Mouse (Mus musculus) heart, adult 2 months (tissue): ENCODE results near the gene Agpat2. TPM values are rescaled to one million over a fixed set of nuclear protein-coding genes. Genes with fewer than 3 reads are reported as not detected.

Source experiments
- DNase-seq, 2 experiments: peaks; one replicate each; pipeline ENCODE4 v3.0.0; 2021
- H3K27ac ChIP-seq: fragments of 200-600 bp; 2 replicates; pipeline ENCODE4 v1.8.1; 2022
- H3K27me3 ChIP-seq: fragments of 200-500 bp; 2 replicates; pipeline ENCODE4 v1.6.1; 2012; ENCODE audit warnings: mild to moderate bottlenecking, low read length, inconsistent platforms, mixed read lengths; ENCODE audit not compliant: control insufficient read depth, insufficient read depth
- H3K36me3 ChIP-seq: fragments of 200-500 bp; 2 replicates; pipeline ENCODE4 v1.6.1; 2012; ENCODE audit warnings: low read length, inconsistent platforms; ENCODE audit not compliant: control insufficient read depth, insufficient read depth
- H3K4me1 ChIP-seq: fragments of 200-500 bp; 2 replicates; pipeline ENCODE4 v1.6.1; 2011; ENCODE audit warnings: low read length; ENCODE audit not compliant: control insufficient read depth, insufficient read depth
- H3K4me3 ChIP-seq: fragments of 200-600 bp; 2 replicates; pipeline ENCODE4 v1.8.1; 2022
- H3K79me2 ChIP-seq: fragments of 200-500 bp; replicated peaks from 2 replicates; pipeline ENCODE4 v1.6.1; 2012; ENCODE audit warnings: mild to moderate bottlenecking, inconsistent platforms, low read length, moderate library complexity, mixed read lengths; ENCODE audit not compliant: control insufficient read depth, insufficient read depth
- H3K9ac ChIP-seq: fragments of 200-500 bp; 2 replicates; pipeline ENCODE4 v1.6.1; 2012; ENCODE audit warnings: low read depth, mild to moderate bottlenecking, control low read depth, inconsistent platforms, low read length, mixed read lengths
- CTCF ChIP-seq: fragments of 200-600 bp; IDR thresholded peaks from 2 replicates; pipeline ENCODE4 v1.8.1; 2022; ENCODE audit warnings: antibody characterized with exemption, mild to moderate bottlenecking, moderate library complexity
- EP300 ChIP-seq: fragments of 200-500 bp; IDR thresholded peaks from 2 replicates; pipeline ENCODE4 v1.6.1; 2011; ENCODE audit warnings: low read depth, low read length, control low read depth; ENCODE audit not compliant: insufficient read depth
- POLR2A ChIP-seq: fragments of 200-500 bp; IDR thresholded peaks from 2 replicates; pipeline ENCODE4 v1.6.1; 2011; ENCODE audit warnings: mild to moderate bottlenecking, low read depth, low read length, control low read depth; ENCODE audit not compliant: insufficient read depth
- WGBS: fragments of 180-500 bp; shearing (Covaris S2); methylation state at CpG from one replicate; pipeline ENCODE4 v1.1.7; 2018; 5-methylcytosine and 5-hydroxymethylcytosine counted together
- intact Hi-C: fragments of 180-260 bp; cut with DNase I; formaldehyde crosslinking; loops from one replicate; pipeline ENCODE4 v1.15.1; 2025
- polyA plus RNA-seq: library from polyadenylated mRNA; depleted of rRNA; stranded (reverse); fragments of >200 nt; gene quantifications from 2 replicates; pipeline ENCODE4 v1.2.3, GENCODE M21; 2012
- total RNA-seq, 2 experiments: library from RNA; stranded (reverse); gene quantifications; 2 replicates each; pipeline ENCODE4 v1.2.3; 2021

Gene Agpat2
- total and polyA plus RNA-seq, 3 experiments: 52.8 to 142 (median 59.2) TPM

DNA sequence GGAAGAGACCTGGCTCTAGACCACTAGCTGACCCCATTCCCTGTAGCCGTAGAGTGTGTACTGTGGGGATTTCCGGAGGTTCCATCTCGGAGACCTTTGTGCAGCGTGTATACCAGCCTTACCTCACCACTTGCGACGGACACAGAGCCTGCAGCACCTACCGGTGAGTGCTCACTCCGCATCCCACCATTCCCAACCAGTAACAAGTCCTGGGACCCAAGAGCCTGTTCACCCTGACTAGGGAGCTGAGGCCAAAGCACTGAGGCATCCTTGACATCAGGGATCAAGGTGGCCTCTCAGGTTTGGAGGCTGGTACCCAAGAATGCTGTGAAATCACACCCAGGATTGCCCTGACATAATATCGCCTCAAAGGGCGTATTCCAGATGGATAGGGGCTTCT, 14.9 kb downstream of the Agpat2 start:
- no peaks in the 10 kb centered on the region; the same call in 1 of the 2 replicates for H3K4me1 ChIP-seq
- H3K4me3 ChIP-seq: peak overlapping the region; percentile 53
- H3K27me3 ChIP-seq: no peaks in the 10 kb centered on the region
- TF ChIP-seq POLR2A: 0 out of 2 replicates have a peak, but pooled peaks have one; percentile 1
- TF ChIP-seq EP300: no peak
- no peak for TF ChIP-seq CTCF
- intact Hi-C loops: no loop called here
- H3K9ac ChIP-seq: peak overlapping the region; percentile 86
- 60% methylated on average over 10 of the region's 10 CpGs for WGBS
- peaks cover 2% of the 10 kb centered on the region; the same call in 1 of the 2 replicates for H3K79me2 ChIP-seq
- no peak for DNase-seq
- peak overlapping the region; percentile 75 for H3K27ac ChIP-seq
- H3K36me3 ChIP-seq: peaks cover 5% of the 10 kb centered on the region; the same call in 1 of the 2 replicates

DNA sequence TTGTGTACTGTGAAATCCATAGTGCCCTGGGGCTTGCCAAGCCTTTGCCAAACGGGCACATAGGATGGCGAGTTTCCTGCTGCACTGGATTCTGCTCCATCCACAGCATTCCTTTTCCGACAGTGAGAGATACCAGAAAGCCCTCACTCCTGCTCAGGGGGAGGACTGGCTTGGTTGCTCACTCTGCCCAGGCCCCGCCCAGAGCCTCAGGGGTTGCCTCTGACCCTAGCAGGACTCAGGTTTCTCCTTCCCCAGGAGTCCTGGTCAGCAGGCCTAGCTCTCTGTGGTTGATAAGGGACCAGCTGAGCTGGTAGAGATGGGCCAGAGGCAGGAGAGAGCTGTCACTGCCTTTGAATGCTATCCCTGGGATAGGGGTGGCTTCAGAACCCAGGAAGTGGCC, 15.6 kb downstream of the Agpat2 start:
- peak in 1 of 2 experiments; percentile 38 for DNase-seq
- Histone ChIP-seq H3K27me3 (no peaks in the 10 kb centered on the region), H3K4me3 (peak overlapping the region; percentile 53), H3K4me1 (no peaks in the 10 kb centered on the region; the same call in 1 of the 2 replicates), H3K27ac (peak overlapping the region; percentile 75), H3K79me2 (peaks cover 2% of the 10 kb centered on the region; the same call in 1 of the 2 replicates), H3K9ac (peak overlapping the region; percentile 86), H3K36me3 (peaks cover 5% of the 10 kb centered on the region; the same call in 1 of the 2 replicates)
- 29% methylated on average over 4 of the region's 4 CpGs for WGBS
- no peak for TF ChIP-seq CTCF
- no peak; the same call in 1 of the 2 replicates for TF ChIP-seq POLR2A
- no peak for TF ChIP-seq EP300
- intact Hi-C loops: no loop called here

DNA sequence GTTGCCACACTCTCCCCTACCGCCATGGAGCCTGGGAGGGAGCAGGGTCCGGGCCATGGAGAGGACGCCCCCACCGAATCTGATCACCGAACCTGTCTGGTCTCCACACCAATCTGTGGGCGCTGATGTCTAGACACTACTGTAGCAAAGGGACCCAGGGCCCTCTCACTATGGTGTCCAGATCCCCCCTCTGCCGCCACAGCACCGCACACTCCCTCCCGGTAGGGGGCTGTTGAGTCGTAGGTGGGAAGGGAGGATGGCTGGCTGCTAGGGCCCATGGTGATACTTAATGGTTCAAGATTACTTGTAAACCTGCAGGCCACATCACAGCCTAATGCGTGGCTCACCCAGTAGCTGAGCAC, 17.2 kb downstream of the Agpat2 start:
- Histone ChIP-seq H3K79me2 (peaks cover 2% of the 10 kb centered on the region; the same call in 1 of the 2 replicates), H3K36me3 (peaks cover 3% of the 10 kb centered on the region; the same call in 1 of the 2 replicates), H3K4me3 (peak overlapping the region; percentile 53), H3K4me1 (peaks cover 4% of the 10 kb centered on the region), H3K27me3 (no peaks in the 10 kb centered on the region), H3K27ac (peak overlapping the region; percentile 75), H3K9ac (peak overlapping the region; percentile 86)
- no peak for DNase-seq
- peak; percentile 22; the same call in 1 of the 2 replicates for TF ChIP-seq CTCF
- no peak; the same call in 1 of the 2 replicates for TF ChIP-seq EP300
- TF ChIP-seq POLR2A: 0 out of 2 replicates have a peak, but pooled peaks have one; percentile 48
- 14% methylated on average over 11 of the region's 11 CpGs for WGBS
- intact Hi-C loops: loop anchor here (1.0 kb wide), 1 partner anchor 17 kb away; no protein-coding TSS in a partner anchor

DNA sequence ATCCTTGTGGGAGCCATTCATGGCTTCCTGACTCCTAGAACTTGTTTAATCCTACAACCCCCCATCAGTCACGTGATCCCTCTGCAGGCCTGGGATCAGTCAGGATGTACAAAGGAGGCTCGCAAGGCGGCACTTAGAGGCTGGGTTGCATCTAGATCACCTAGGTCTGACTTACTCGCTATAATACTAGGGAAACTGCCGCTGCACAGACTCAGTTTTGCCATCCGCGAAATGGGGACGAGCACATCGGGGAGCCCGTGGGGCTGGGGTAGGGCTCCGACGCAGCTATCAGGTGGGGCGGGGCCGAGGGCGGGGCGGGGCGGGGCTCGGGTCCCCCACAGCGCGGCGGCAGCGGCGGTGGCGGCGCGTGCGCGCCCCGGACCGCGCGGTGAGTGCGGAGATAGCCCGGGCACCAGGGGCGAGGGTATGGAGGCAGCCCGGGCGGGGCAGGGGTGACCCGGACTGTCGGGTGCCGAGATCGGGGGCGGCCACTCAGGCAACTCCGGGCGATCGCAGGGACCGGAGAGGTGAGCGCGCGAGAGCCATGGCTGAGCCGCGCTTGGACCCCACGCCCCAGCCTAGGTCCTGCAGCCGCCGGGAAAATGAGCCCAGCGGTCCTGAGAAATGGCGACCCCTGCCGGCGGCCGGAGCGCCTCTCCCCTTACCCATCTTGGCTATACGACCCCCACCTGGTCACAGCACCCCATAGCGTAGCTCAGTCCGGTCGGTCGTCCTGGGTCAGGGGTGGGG, 17.7 kb downstream of the Agpat2 start, which contains the start of gene Gm20532:
Gm20532 (plus strand) TSS at position 346 of the 750 bp plus-strand sequence.
- 2% methylated on average over 64 of the region's 65 CpGs for WGBS
- DNase-seq: peak; percentile 76 to 83
- intact Hi-C loops: loop anchor here (1.0 kb wide), 1 partner anchor 16 kb away; no protein-coding TSS in a partner anchor
- Histone ChIP-seq H3K79me2 (peaks cover 2% of the 10 kb centered on the region; the same call in 1 of the 2 replicates), H3K27me3 (no peaks in the 10 kb centered on the region), H3K4me1 (peaks cover 6% of the 10 kb centered on the region), H3K4me3 (peak within 1 kb of the TSS; percentile 53), H3K9ac (peak within 1 kb of the TSS; percentile 86), H3K36me3 (no peaks in the 10 kb centered on the region; the same call in 1 of the 2 replicates), H3K27ac (peak within 1 kb of the TSS; percentile 96)
- TF ChIP-seq POLR2A (0 out of 2 replicates have a peak, but pooled peaks have one; percentile 7), EP300 (no peak), CTCF (peak; percentile 75)

DNA sequence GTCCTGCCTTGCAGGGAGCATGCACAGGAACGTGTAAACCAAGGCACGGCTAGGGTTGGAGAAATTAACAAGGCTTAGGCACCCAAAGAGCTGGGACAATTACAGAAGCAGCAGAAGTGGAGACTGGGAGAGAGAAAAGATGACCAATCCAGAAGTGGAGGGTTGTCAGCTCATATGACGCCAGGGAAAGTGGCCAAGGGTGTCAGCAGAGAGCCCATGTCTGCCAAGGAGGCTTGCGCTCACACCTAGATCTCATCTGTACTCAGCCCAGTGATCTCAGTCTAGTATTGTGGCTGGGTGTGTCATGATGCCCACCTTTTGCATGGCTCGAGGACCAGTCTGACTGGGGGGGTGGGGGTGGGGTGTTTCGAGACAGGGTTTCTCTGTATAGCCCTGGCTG, 18.5 kb downstream of the Agpat2 start:
- intact Hi-C loops: no loop called here
- peak overlapping the region; percentile 86 for H3K9ac ChIP-seq
- peaks cover 2% of the 10 kb centered on the region; the same call in 1 of the 2 replicates for H3K79me2 ChIP-seq
- no peaks in the 10 kb centered on the region; the same call in 1 of the 2 replicates for H3K36me3 ChIP-seq
- DNase-seq: peak; percentile 49 to 60
- H3K27ac ChIP-seq: peak overlapping the region; percentile 96
- H3K4me1 ChIP-seq: peaks cover 8% of the 10 kb centered on the region
- TF ChIP-seq EP300: peak; percentile 48; the same call in 1 of the 2 replicates
- TF ChIP-seq CTCF: no peak
- no peaks in the 10 kb centered on the region for H3K27me3 ChIP-seq
- H3K4me3 ChIP-seq: peak overlapping the region; percentile 53
- WGBS: 23% methylated on average over 6 of the region's 6 CpGs
